Mouse (Mus musculus) midbrain, embryonic 11.5 days (tissue): ENCODE measurements at regions not wholly inside any gene's neighbourhood (a gene's known extent, or its start where the extent isn't known, plus 50 kb on each side); places are given as distances from the start of the nearest gene placed in this dataset.

Experiments
- ATAC-seq: fragments of 200-750 bp; cut with Nextera tagmentation; 2 replicates; pipeline ENCODE4 v1.8.0; 2017; ENCODE audit warnings: moderate TSS enrichment, moderate library complexity; ENCODE audit not compliant: low FRiP score
- DNase-seq: peaks from one replicate; pipeline ENCODE4 v3.0.0; 2015; ENCODE audit warnings: low spot score; ENCODE audit errors: missing footprints
- H3K27ac ChIP-seq: fragments of 300-500 bp; sonication (generic); 2 replicates; pipeline ENCODE4 v1.5.1; 2014; ENCODE audit warnings: low read depth, low read length
- H3K27me3 ChIP-seq: fragments of 300-500 bp; sonication (generic); 2 replicates; pipeline ENCODE4 v1.6.1; 2014; ENCODE audit warnings: mild to moderate bottlenecking, low read length, moderate library complexity, mixed read lengths; ENCODE audit not compliant: control insufficient read depth, insufficient read depth
- H3K36me3 ChIP-seq: fragments of 300-500 bp; sonication (generic); 2 replicates; pipeline ENCODE4 v1.6.1; 2014; ENCODE audit warnings: mild to moderate bottlenecking, low read length, moderate library complexity, mixed read lengths; ENCODE audit not compliant: control insufficient read depth, insufficient read depth
- H3K4me1 ChIP-seq: fragments of 300-500 bp; sonication (generic); 2 replicates; pipeline ENCODE4 v1.6.1; 2014; ENCODE audit warnings: low read length; ENCODE audit not compliant: control insufficient read depth, insufficient read depth
- H3K4me2 ChIP-seq: fragments of 300-500 bp; sonication (generic); 2 replicates; pipeline ENCODE4 v1.6.1; 2014; ENCODE audit warnings: mild to moderate bottlenecking, moderate library complexity
- H3K4me3 ChIP-seq: fragments of 300-500 bp; sonication (generic); 2 replicates; pipeline ENCODE4 v1.5.1; 2014; ENCODE audit warnings: low read depth, low read length
- H3K9ac ChIP-seq: fragments of 300-500 bp; sonication (generic); 2 replicates; pipeline ENCODE4 v1.6.1; 2014; ENCODE audit warnings: low read length
- H3K9me3 ChIP-seq: fragments of 300-500 bp; sonication (generic); 2 replicates; pipeline ENCODE4 v1.6.1; 2016; ENCODE audit warnings: low read length; ENCODE audit not compliant: control insufficient read depth
- WGBS: fragments of 180-500 bp; shearing (Covaris S2); extraction: QIAGEN DNeasy Blood & Tissue Kit; methylation state at CpG from one replicate; pipeline ENCODE4 v1.1.7; 2014; 5-methylcytosine and 5-hydroxymethylcytosine counted together

DNA sequence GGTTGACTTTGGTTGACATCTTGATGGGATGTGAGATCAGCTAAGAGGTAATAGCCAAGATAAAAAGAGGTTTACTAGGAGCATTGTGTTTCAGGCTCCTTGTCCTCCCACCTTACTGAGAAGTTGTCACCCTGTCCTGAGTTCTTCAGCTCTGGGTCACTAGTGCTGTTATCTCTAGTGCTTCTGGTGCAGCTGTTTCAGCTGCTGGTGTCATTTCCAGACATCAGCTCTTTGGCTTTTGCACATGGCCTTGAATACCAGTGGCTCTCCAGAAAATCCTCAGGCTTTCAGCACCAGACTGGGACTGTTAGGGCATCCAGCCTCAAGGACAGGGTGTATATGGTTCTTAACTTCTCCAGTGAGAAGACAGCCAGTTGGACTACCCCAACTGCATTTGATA lies 697.9 kb upstream of the Ncam2 start:
- ATAC-seq (no peak), DNase-seq (no peak)
- Histone ChIP-seq H3K4me2 (no peak overlapping the region), H3K9me3 (no peaks in the 10 kb centered on the region), H3K27ac (no peak overlapping the region), H3K36me3 (no peaks in the 10 kb centered on the region), H3K9ac (no peak overlapping the region), H3K4me1 (no peaks in the 10 kb centered on the region), H3K4me3 (no peak overlapping the region), H3K27me3 (no peaks in the 10 kb centered on the region)

DNA sequence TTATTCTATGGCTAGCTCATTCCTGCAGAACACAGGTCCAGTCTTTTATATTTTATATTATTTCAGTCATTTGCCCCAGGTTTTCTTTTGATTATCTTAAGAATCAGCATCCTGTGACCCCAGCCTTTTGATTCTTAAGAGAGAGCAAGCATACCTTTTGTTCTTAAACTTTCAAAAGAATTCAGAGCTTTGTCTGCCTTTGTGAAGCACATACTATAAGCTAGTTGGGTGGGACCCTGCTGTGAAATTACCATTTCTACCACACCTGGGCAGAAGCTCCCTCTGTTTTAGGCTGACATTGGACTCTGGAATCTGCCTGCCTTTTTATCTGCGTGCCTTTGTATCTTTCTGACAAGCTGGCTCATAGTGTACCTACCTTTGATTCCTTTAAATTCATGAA lies 697.2 kb upstream of the Ncam2 start:
- DNase-seq (no peak), ATAC-seq (no peak)
- H3K36me3 ChIP-seq = no peaks in the 10 kb centered on the region
- H3K9me3 ChIP-seq = no peaks in the 10 kb centered on the region
- H3K4me1 ChIP-seq = no peaks in the 10 kb centered on the region
- no peak overlapping the region for H3K4me2 ChIP-seq
- H3K27me3 ChIP-seq = no peaks in the 10 kb centered on the region
- 56% methylated on average over 1 of the region's 1 CpGs for WGBS
- no peak overlapping the region for H3K9ac ChIP-seq
- no peak overlapping the region for H3K4me3 ChIP-seq
- H3K27ac ChIP-seq = no peak overlapping the region

DNA sequence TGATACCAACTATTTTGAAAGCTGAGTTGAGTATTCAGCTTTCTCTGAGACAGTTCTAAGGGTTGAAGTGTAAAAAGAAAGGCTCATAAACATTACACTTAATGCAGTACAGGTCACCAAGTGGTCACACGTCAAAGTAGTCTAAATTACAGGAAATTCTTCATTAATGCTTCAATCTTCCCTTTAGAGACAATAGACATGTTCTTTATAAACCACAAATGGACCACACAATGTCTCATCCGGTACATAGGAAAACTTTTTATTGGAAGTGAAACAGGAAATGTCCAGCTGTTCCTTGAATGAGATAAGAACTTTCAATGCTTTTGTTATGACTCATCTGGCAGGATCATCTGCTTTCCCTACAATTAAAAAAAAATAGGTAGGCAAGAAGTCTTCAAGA lies 687.8 kb upstream of the Ncam2 start:
- Histone ChIP-seq H3K9ac (no peak overlapping the region), H3K4me3 (no peak overlapping the region), H3K4me2 (no peak overlapping the region), H3K4me1 (no peaks in the 10 kb centered on the region; the same call in 1 of the 2 replicates), H3K36me3 (no peaks in the 10 kb centered on the region), H3K9me3 (no peaks in the 10 kb centered on the region), H3K27ac (no peak overlapping the region), H3K27me3 (no peaks in the 10 kb centered on the region)
- ATAC-seq = no peak
- DNase-seq = no peak
- WGBS = 81% methylated on average over 2 of the region's 2 CpGs

DNA sequence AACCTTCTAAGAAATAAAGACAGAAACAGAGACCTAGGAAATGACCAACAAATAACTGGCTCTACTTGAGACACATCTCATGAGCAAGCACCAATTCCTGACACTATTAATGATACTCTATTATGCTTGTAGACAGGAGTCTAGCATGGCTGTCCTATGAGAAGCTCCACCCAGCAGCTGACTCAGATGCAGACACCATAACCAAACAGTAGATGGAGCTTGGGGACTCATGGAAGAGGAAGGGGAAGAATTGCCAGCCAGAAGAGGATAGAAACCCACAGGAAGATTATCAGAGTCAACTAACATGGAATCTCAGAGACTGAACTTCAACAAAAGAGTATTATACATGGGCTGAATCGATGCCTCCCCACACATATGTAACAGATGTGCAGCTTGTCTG lies 662.5 kb upstream of the Ncam2 start:
- no peaks in the 10 kb centered on the region for H3K27me3 ChIP-seq
- H3K9me3 ChIP-seq = no peaks in the 10 kb centered on the region
- WGBS = 79% methylated on average over 1 of the region's 1 CpGs
- H3K4me3 ChIP-seq = no peak overlapping the region
- H3K4me1 ChIP-seq = no peaks in the 10 kb centered on the region
- DNase-seq = no peak
- no peak for ATAC-seq
- no peaks in the 10 kb centered on the region for H3K36me3 ChIP-seq
- no peak overlapping the region for H3K27ac ChIP-seq
- no peak overlapping the region for H3K4me2 ChIP-seq
- H3K9ac ChIP-seq = no peak overlapping the region

DNA sequence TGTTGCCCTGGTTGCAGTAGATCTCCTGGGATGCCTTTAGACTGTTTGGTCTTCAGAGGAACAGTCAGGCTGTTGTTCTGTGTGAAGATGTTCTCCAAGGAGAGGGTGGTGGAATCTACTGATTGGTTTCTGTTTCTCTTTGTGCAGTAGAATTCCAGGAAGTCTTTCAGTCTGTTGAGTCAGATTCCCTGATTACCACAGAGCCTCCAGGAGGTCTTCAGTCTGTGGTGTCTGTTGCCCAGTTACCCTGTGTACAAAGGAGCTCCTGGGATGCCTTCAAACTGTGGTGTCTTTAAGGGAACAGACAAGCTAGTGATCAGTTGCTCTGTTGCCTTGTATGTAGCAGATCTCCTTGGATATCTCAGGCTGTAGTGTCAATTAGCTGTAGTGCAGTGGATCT lies 653.9 kb upstream of the Ncam2 start:
- ATAC-seq = no peak
- Histone ChIP-seq H3K4me1 (no peaks in the 10 kb centered on the region), H3K4me3 (no peak overlapping the region), H3K9ac (no peak overlapping the region), H3K27ac (no peak overlapping the region), H3K4me2 (no peak overlapping the region), H3K36me3 (no peaks in the 10 kb centered on the region), H3K9me3 (no peaks in the 10 kb centered on the region), H3K27me3 (no peaks in the 10 kb centered on the region)
- no peak for DNase-seq

DNA sequence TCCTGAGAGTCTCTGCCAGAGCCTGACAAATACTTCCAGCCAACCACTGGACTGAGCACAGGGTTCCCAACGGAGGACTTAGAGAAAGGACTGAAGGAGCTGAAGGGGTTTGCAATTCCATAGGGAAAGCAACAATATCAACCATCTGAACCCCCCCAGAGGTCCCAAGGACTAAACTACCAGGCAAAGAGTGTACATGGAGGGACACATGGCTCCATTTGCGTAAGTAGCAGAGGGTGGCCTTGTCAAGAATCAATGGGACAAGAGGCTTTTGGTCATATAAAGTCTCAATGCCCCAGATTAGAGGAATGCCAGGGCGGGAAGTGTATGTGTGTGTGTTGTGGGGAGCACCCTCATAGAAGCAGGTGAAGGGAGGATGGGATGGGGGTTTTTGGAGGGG lies 633.4 kb upstream of the Ncam2 start:
- no peak overlapping the region for H3K27ac ChIP-seq
- H3K4me3 ChIP-seq = no peak overlapping the region
- WGBS = 87% methylated on average over 3 of the region's 3 CpGs
- H3K36me3 ChIP-seq = no peaks in the 10 kb centered on the region
- peak; percentile 69 for DNase-seq
- H3K27me3 ChIP-seq = no peaks in the 10 kb centered on the region
- no peak overlapping the region for H3K4me2 ChIP-seq
- H3K9me3 ChIP-seq = no peaks in the 10 kb centered on the region
- ATAC-seq = no peak
- H3K9ac ChIP-seq = no peak overlapping the region
- no peaks in the 10 kb centered on the region for H3K4me1 ChIP-seq

DNA sequence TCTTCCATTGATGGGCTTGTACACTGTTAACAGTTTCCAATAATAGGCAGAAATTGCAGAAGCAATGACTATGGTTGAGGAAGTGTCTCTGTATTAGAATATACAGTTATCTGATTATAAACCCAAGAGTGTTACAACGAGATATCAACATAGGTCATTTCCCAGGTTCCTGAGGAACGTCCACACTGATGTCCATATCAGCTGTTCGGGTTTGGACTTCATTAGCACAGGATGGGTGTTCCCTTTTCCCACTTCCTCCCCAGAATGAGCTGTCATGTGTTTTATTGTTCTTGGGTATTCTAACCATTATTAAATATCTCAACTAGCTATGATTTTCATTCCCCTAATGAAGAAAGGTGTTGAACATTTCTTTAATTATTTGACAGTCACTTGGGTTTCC lies 613.2 kb upstream of the Ncam2 start:
- no peak overlapping the region for H3K4me2 ChIP-seq
- H3K4me3 ChIP-seq = no peak overlapping the region
- WGBS = 73% methylated on average over 3 of the region's 3 CpGs
- H3K9ac ChIP-seq = no peak overlapping the region
- no peak for ATAC-seq
- H3K9me3 ChIP-seq = no peaks in the 10 kb centered on the region
- no peaks in the 10 kb centered on the region for H3K4me1 ChIP-seq
- peak; percentile 10 for DNase-seq
- H3K36me3 ChIP-seq = no peaks in the 10 kb centered on the region
- no peaks in the 10 kb centered on the region for H3K27me3 ChIP-seq
- no peak overlapping the region for H3K27ac ChIP-seq

DNA sequence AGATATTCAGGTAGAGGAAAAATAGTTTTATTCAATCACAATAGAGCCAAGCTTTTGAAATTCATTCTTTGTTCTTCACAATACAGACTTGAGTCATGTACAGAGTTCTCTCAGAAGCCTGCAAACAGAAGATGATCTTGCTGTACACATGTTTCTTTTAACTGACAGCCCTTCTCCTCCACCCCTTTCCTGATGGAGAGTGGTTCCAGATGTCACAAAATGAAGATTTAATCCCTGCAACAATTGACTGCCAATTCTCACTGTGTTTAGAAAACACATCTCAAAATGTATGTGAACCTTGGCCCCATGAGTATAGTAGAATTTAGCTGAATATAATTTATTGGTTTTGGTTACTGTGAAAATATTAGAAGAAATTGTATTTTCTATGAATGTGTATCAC lies 596.6 kb upstream of the Ncam2 start:
- Histone ChIP-seq H3K36me3 (no peaks in the 10 kb centered on the region), H3K9me3 (no peaks in the 10 kb centered on the region), H3K27me3 (no peaks in the 10 kb centered on the region), H3K9ac (no peak overlapping the region), H3K27ac (no peak overlapping the region), H3K4me1 (no peaks in the 10 kb centered on the region), H3K4me3 (no peak overlapping the region), H3K4me2 (no peak overlapping the region)
- ATAC-seq (no peak), DNase-seq (no peak)
